Comparison of ENCODE assay signal across 9 mouse cellular contexts in genomic region chr2:84660253-84660652, GRCm38 (mm10). TPM values are rescaled to one million over a fixed set of nuclear protein-coding genes. Genes with fewer than 3 reads are reported as not detected.
A peak's percentile ranks its signal among the peaks of the same experiment; 100 is the strongest.
DNase-seq lines count a peak whose midpoint lies in the region; ATAC-seq and TF ChIP-seq lines count a peak whose summit lies in the region.
"Had no signal": no experiment of that assay in that cellular context is flagged by ENCODE, and none has a peak within 500 bp of the region (broad histone marks: within the 10 kb centered on the region; RNA-seq: fewer than 3 reads in every experiment).

No protein-coding gene starts in this region.

- no peak overlapping the region for H3ac ChIP-seq in C2C12 (ENCODE audit: control insufficient read depth, insufficient read length, low read depth)

- no peak overlapping the region for H3K9ac ChIP-seq in heart, adult 2 months (ENCODE audit: low read depth, low read length)
- H3K9ac ChIP-seq in heart, embryonic 12.5 days, result no peak overlapping the region
- no peak overlapping the region for H3K9ac ChIP-seq in kidney, postnatal 0 days (ENCODE audit: low read depth, low read length)
- no peak overlapping the region for H3K9ac ChIP-seq in hindbrain, embryonic 11.5 days (ENCODE audit: low read depth, low read length)
- H3K9ac ChIP-seq in forebrain, embryonic 13.5 days, result no peak overlapping the region

- TF ChIP-seq POLR2A in heart, adult 2 months (IDR thresholded peaks at IDR 0.05; ENCODE audit: insufficient read depth, low read depth, low read length), result no peak

- TF ChIP-seq EP300 in heart, adult 2 months (IDR thresholded peaks at IDR 0.05; ENCODE audit: insufficient read depth, low read depth, low read length), result 0 out of 2 replicates have a peak, but pooled peaks have one; percentile 9

- WGBS in heart, adult 2 months, result 53% methylated on average over 3 of the region's 3 CpGs
- WGBS in heart, embryonic 12.5 days, result 59% methylated on average over 3 of the region's 3 CpGs
- WGBS in kidney, postnatal 0 days, result 58% methylated on average over 3 of the region's 3 CpGs
- 69% methylated on average over 3 of the region's 3 CpGs for WGBS in hindbrain, embryonic 11.5 days
- WGBS in forebrain, embryonic 13.5 days, result 74% methylated on average over 3 of the region's 3 CpGs

- no peak overlapping the region for H3K4me2 ChIP-seq in heart, embryonic 12.5 days
- H3K4me2 ChIP-seq in kidney, postnatal 0 days (ENCODE audit: low read length), result no peak overlapping the region
- no peak overlapping the region for H3K4me2 ChIP-seq in hindbrain, embryonic 11.5 days (replicated peaks; ENCODE audit: low read depth, low read length)
- H3K4me2 ChIP-seq in forebrain, embryonic 13.5 days, result no peak overlapping the region

- H3K4me3 ChIP-seq in heart, adult 2 months, result no peak overlapping the region
- no peak overlapping the region for H3K4me3 ChIP-seq in heart, embryonic 12.5 days
- no peak overlapping the region for H3K4me3 ChIP-seq in C2C12 (ENCODE audit: insufficient read depth, poor library complexity, severe bottlenecking)
- no peak overlapping the region for H3K4me3 ChIP-seq in kidney, postnatal 0 days (replicated peaks; ENCODE audit: low read depth, low read length)
- no peak overlapping the region for H3K4me3 ChIP-seq in hindbrain, embryonic 11.5 days (ENCODE audit: low read depth, low read length)
- H3K4me3 ChIP-seq in forebrain, embryonic 13.5 days, result no peak overlapping the region

- intact Hi-C loops in heart, adult 2 months (cut with DNase I), result loop anchor here (1.0 to 10.0 kb wide), 2 partner anchors 43 to 175 kb away; no protein-coding TSS in a partner anchor

- no peaks in the 10 kb centered on the region for H3K36me3 ChIP-seq in heart, adult 2 months (ENCODE audit: control insufficient read depth, insufficient read depth, low read length)
- H3K36me3 ChIP-seq in heart, embryonic 12.5 days, result no peaks in the 10 kb centered on the region
- no peaks in the 10 kb centered on the region for H3K36me3 ChIP-seq in C2C12 (ENCODE audit: control insufficient read depth, insufficient read depth)
- H3K36me3 ChIP-seq in kidney, postnatal 0 days (ENCODE audit: insufficient read depth, low read length), result no peaks in the 10 kb centered on the region
- no peaks in the 10 kb centered on the region for H3K36me3 ChIP-seq in hindbrain, embryonic 11.5 days (ENCODE audit: control insufficient read depth, insufficient read depth, low read length)
- H3K36me3 ChIP-seq in forebrain, embryonic 13.5 days (ENCODE audit: poor library complexity, severe bottlenecking), result no peaks in the 10 kb centered on the region

- H3K27me3 ChIP-seq in heart, adult 2 months (ENCODE audit: control insufficient read depth, insufficient read depth, low read length), result no peaks in the 10 kb centered on the region
- no peaks in the 10 kb centered on the region for H3K27me3 ChIP-seq in heart, embryonic 12.5 days (replicated peaks)
- no peaks in the 10 kb centered on the region for H3K27me3 ChIP-seq in C2C12 (ENCODE audit: control insufficient read depth, insufficient read depth, insufficient read length)
- no peaks in the 10 kb centered on the region for H3K27me3 ChIP-seq in kidney, postnatal 0 days (ENCODE audit: insufficient read depth, low read length)
- H3K27me3 ChIP-seq in hindbrain, embryonic 11.5 days (ENCODE audit: control insufficient read depth, insufficient read depth, low read length), result no peaks in the 10 kb centered on the region
- no peaks in the 10 kb centered on the region for H3K27me3 ChIP-seq in forebrain, embryonic 13.5 days

- no peaks in the 10 kb centered on the region for H3K79me2 ChIP-seq in heart, adult 2 months (replicated peaks; ENCODE audit: control insufficient read depth, insufficient read depth, low read length)
- no peaks in the 10 kb centered on the region for H3K79me2 ChIP-seq in C2C12 (ENCODE audit: control insufficient read depth, insufficient read depth)

- H3K27ac ChIP-seq in heart, adult 2 months, result no peak overlapping the region
- H3K27ac ChIP-seq in heart, embryonic 12.5 days (ENCODE audit: poor library complexity, severe bottlenecking), result no peak overlapping the region
- H3K27ac ChIP-seq in kidney, postnatal 0 days, result no peak overlapping the region
- no peak overlapping the region for H3K27ac ChIP-seq in hindbrain, embryonic 11.5 days (ENCODE audit: low read depth, low read length)
- no peak overlapping the region for H3K27ac ChIP-seq in forebrain, embryonic 13.5 days

- no peaks in the 10 kb centered on the region for H3K79me3 ChIP-seq in C2C12 (ENCODE audit: low read depth)

- H3K4me1 ChIP-seq in heart, adult 2 months (ENCODE audit: control insufficient read depth, insufficient read depth, low read length), result no peaks in the 10 kb centered on the region; the same call in 1 of the 2 replicates
- no peaks in the 10 kb centered on the region for H3K4me1 ChIP-seq in heart, embryonic 12.5 days (replicated peaks)
- H3K4me1 ChIP-seq in kidney, postnatal 0 days (replicated peaks; ENCODE audit: insufficient read depth, low read length), result no peaks in the 10 kb centered on the region
- no peaks in the 10 kb centered on the region for H3K4me1 ChIP-seq in hindbrain, embryonic 11.5 days (replicated peaks; ENCODE audit: control insufficient read depth, insufficient read depth, low read length)
- H3K4me1 ChIP-seq in forebrain, embryonic 13.5 days, result no peaks in the 10 kb centered on the region

- H3K9me3 ChIP-seq in heart, embryonic 12.5 days (replicated peaks), result peaks cover 3% of the 10 kb centered on the region; the same call in 1 of the 2 replicates
- H3K9me3 ChIP-seq in kidney, postnatal 0 days (replicated peaks; ENCODE audit: low read length), result no peaks in the 10 kb centered on the region
- no peaks in the 10 kb centered on the region for H3K9me3 ChIP-seq in hindbrain, embryonic 11.5 days (ENCODE audit: control insufficient read depth, low read length)
- H3K9me3 ChIP-seq in forebrain, embryonic 13.5 days (replicated peaks), result no peaks in the 10 kb centered on the region

- no peak for DNase-seq in heart, adult 2 months
- DNase-seq in kidney, postnatal 0 days (ENCODE audit: low spot score), result peak; percentile 79
- DNase-seq in lung, postnatal 36 days, result peak; percentile 89
- DNase-seq in hindbrain, embryonic 11.5 days (ENCODE audit: low spot score), result no peak

- TF ChIP-seq CTCF in heart, adult 2 months (IDR thresholded peaks at IDR 0.05), result peak; percentile 84
- peak; percentile 32 for TF ChIP-seq CTCF in C2C12 (IDR thresholded peaks at IDR 0.05; ENCODE audit: control insufficient read depth, insufficient read depth, insufficient read length)
- TF ChIP-seq CTCF in kidney, postnatal 0 days (IDR thresholded peaks at IDR 0.05; ENCODE audit: low read depth), result peak; percentile 80

- no peak for ATAC-seq in heart, embryonic 12.5 days (ENCODE audit: insufficient number of reproducible peaks, low FRiP score)
- peak; percentile 92 for ATAC-seq in activated CD4-positive, CD25-positive, alpha-beta regulatory T cell, adult 4 months
- ATAC-seq in kidney, postnatal 0 days (replicated peaks; ENCODE audit: low FRiP score, low read depth), result no peak
- ATAC-seq in hindbrain, embryonic 11.5 days (ENCODE audit: low FRiP score), result no peak
- ATAC-seq in forebrain, embryonic 13.5 days, result no peak

RNA-seq across cellular contexts. Expression of gene Btbd18, which starts 1.4 kb away (rescaled TPM):
- total RNA-seq in heart, adult 2 months (2021), result not detected
- polyA plus RNA-seq in heart, adult 2 months (2012; rRNA removed), result not detected in 2 replicates
- 0.10 TPM in 2 replicates for polyA plus RNA-seq in heart, embryonic 12.5 days (2016; fragmentation: Nextera tagmentation; extraction: Ambion mirVana)
- 0.08 TPM for polyA plus RNA-seq in C2C12 (2012; fragmentation: generic; extraction: Trizol)
- under 1 TPM; 0.15 to 0.53 TPM for polyA plus RNA-seq in activated CD4-positive, CD25-positive, alpha-beta regulatory T cell, adult 4 months (2017; shearing (Covaris generic))
- polyA plus RNA-seq in kidney, postnatal 0 days (2015; fragmentation: Nextera tagmentation; extraction: Ambion mirVana), result 0.09 and 0.18 TPM in 2 replicates
- polyA plus RNA-seq in hindbrain, embryonic 11.5 days (2014; fragmentation: Nextera tagmentation; extraction: Ambion mirVana), result 0.20 and 0.27 TPM in 2 replicates
- 0.25 and 0.31 TPM in 2 replicates for polyA plus RNA-seq in forebrain, embryonic 13.5 days (2015; fragmentation: Nextera tagmentation; extraction: Ambion mirVana)
- total RNA-seq: layer of hippocampus, postnatal 14 days had no signal

RNA-seq across cellular contexts. Expression of gene Ctnnd1, which starts 9.7 kb away (rescaled TPM):
- total RNA-seq in heart, adult 2 months (2021), result 10 to 100 TPM; 53.4 to 61.4 TPM
- 26.5 and 54.5 TPM in 2 replicates for polyA plus RNA-seq in heart, adult 2 months (2012; rRNA removed)
- 105 and 109 TPM in 2 replicates for polyA plus RNA-seq in heart, embryonic 12.5 days (2016; fragmentation: Nextera tagmentation; extraction: Ambion mirVana)
- polyA plus RNA-seq in C2C12 (2012; fragmentation: generic; extraction: Trizol), result 79.9 TPM
- polyA plus RNA-seq in activated CD4-positive, CD25-positive, alpha-beta regulatory T cell, adult 4 months (2017; shearing (Covaris generic)), result under 1 TPM; 0.29 to 0.67 TPM
- 35.0 and 37.4 TPM in 2 replicates for polyA plus RNA-seq in kidney, postnatal 0 days (2015; fragmentation: Nextera tagmentation; extraction: Ambion mirVana)
- 37.3 and 44.7 TPM in 2 replicates for polyA plus RNA-seq in hindbrain, embryonic 11.5 days (2014; fragmentation: Nextera tagmentation; extraction: Ambion mirVana)
- polyA plus RNA-seq in forebrain, embryonic 13.5 days (2015; fragmentation: Nextera tagmentation; extraction: Ambion mirVana), result 31.6 and 32.8 TPM in 2 replicates

RNA-seq across cellular contexts. Expression of gene Selenoh, which starts 10.3 kb away (rescaled TPM):
- total RNA-seq in heart, adult 2 months (2021), result 10 to 100 TPM; 21.8 to 28.0 TPM
- polyA plus RNA-seq in heart, adult 2 months (2012; rRNA removed), result 18.0 and 19.6 TPM in 2 replicates
- 279 and 282 TPM in 2 replicates for polyA plus RNA-seq in heart, embryonic 12.5 days (2016; fragmentation: Nextera tagmentation; extraction: Ambion mirVana)
- 355 TPM for polyA plus RNA-seq in C2C12 (2012; fragmentation: generic; extraction: Trizol)
- polyA plus RNA-seq in activated CD4-positive, CD25-positive, alpha-beta regulatory T cell, adult 4 months (2017; shearing (Covaris generic)), result 100 to 1,000 TPM; 152 to 184 TPM
- 243 and 244 TPM in 2 replicates for polyA plus RNA-seq in kidney, postnatal 0 days (2015; fragmentation: Nextera tagmentation; extraction: Ambion mirVana)
- 396 and 408 TPM in 2 replicates for polyA plus RNA-seq in hindbrain, embryonic 11.5 days (2014; fragmentation: Nextera tagmentation; extraction: Ambion mirVana)
- 418 and 438 TPM in 2 replicates for polyA plus RNA-seq in forebrain, embryonic 13.5 days (2015; fragmentation: Nextera tagmentation; extraction: Ambion mirVana)

RNA-seq across cellular contexts. Expression of gene Gm28635, which starts 17.6 kb away (rescaled TPM):
- 1 to 10 TPM; 5.8 to 5.9 TPM for total RNA-seq in heart, adult 2 months (2021)
- not detected in 2 replicates for polyA plus RNA-seq in heart, adult 2 months (2012; rRNA removed)
- not detected in 2 replicates for polyA plus RNA-seq in heart, embryonic 12.5 days (2016; fragmentation: Nextera tagmentation; extraction: Ambion mirVana)
- not detected for polyA plus RNA-seq in C2C12 (2012; fragmentation: generic; extraction: Trizol)
- polyA plus RNA-seq in activated CD4-positive, CD25-positive, alpha-beta regulatory T cell, adult 4 months (2017; shearing (Covaris generic)), result not detected
- not detected in 2 replicates for polyA plus RNA-seq in kidney, postnatal 0 days (2015; fragmentation: Nextera tagmentation; extraction: Ambion mirVana)
- not detected in 2 replicates for polyA plus RNA-seq in hindbrain, embryonic 11.5 days (2014; fragmentation: Nextera tagmentation; extraction: Ambion mirVana)
- polyA plus RNA-seq in forebrain, embryonic 13.5 days (2015; fragmentation: Nextera tagmentation; extraction: Ambion mirVana), result not detected in 2 replicates

RNA-seq across cellular contexts. Expression of gene Med19, which starts 17.9 kb away (rescaled TPM):
- total RNA-seq in heart, adult 2 months (2021), result 10 to 100 TPM; 11.5 to 14.2 TPM
- polyA plus RNA-seq in heart, adult 2 months (2012; rRNA removed), result 6.8 and 10.4 TPM in 2 replicates
- polyA plus RNA-seq in heart, embryonic 12.5 days (2016; fragmentation: Nextera tagmentation; extraction: Ambion mirVana), result 28.8 and 30.3 TPM in 2 replicates
- 20.4 TPM for polyA plus RNA-seq in C2C12 (2012; fragmentation: generic; extraction: Trizol)
- polyA plus RNA-seq in activated CD4-positive, CD25-positive, alpha-beta regulatory T cell, adult 4 months (2017; shearing (Covaris generic)), result 10 to 100 TPM; 16.9 to 17.8 TPM
- polyA plus RNA-seq in kidney, postnatal 0 days (2015; fragmentation: Nextera tagmentation; extraction: Ambion mirVana), result 33.3 and 34.6 TPM in 2 replicates
- polyA plus RNA-seq in hindbrain, embryonic 11.5 days (2014; fragmentation: Nextera tagmentation; extraction: Ambion mirVana), result 65.2 and 66.3 TPM in 2 replicates
- 54.6 and 56.2 TPM in 2 replicates for polyA plus RNA-seq in forebrain, embryonic 13.5 days (2015; fragmentation: Nextera tagmentation; extraction: Ambion mirVana)

Comparison
In these comparisons a context has a peak if more than half of its experiments do, and no peak if none do; other contexts are left out.
1. DNase-seq: peak in kidney, postnatal 0 days (single experiment) and lung, postnatal 36 days (single experiment); none in heart, adult 2 months (0 of 2) and hindbrain, embryonic 11.5 days (single experiment).
2. CTCF ChIP-seq: peak in every context shown above with its lines; median percentile 84 in heart, adult 2 months; 80 in kidney, postnatal 0 days; 32 in C2C12.
3. RNA of gene Ctnnd1, which starts 9.7 kb away (polyA plus RNA-seq): 105 to 109 TPM in heart, embryonic 12.5 days, 79.9 TPM in C2C12 (single experiment), 37.3 to 44.7 TPM in hindbrain, embryonic 11.5 days, 35.0 to 37.4 TPM in kidney, postnatal 0 days, 31.6 to 32.8 TPM in forebrain, embryonic 13.5 days and 26.5 to 54.5 TPM in heart, adult 2 months; 0.29 to 0.67 TPM in activated CD4-positive, CD25-positive, alpha-beta regulatory T cell, adult 4 months; every median in the first group is over 10 times any median in the second.